Mouse (Mus musculus) heart, postnatal 4 days (tissue): ENCODE measurements around the gene Tmem170. TPM values are rescaled to one million over a fixed set of nuclear protein-coding genes. Genes with fewer than 3 reads are reported as not detected.

Experiments used
- DNase-seq: peaks from one replicate; pipeline ENCODE4 v3.0.0; 2021
- total RNA-seq, 2 experiments: library from RNA; stranded (reverse); gene quantifications; 2 replicates each; pipeline ENCODE4 v1.2.3; 2021

The Tmem170 gene
- 1 to 10 TPM; 2.8 to 2.9 TPM for total RNA-seq

- peak; percentile 97 for DNase-seq
These were observed at the start of gene Tmem170 for GRCm38 (mm10) chr8:111876355-111876948. Gene Tmem170 (minus strand): TSS chr8:111876750.

- DNase-seq: no peak
These were observed 48.4 kb upstream of the Tmem170 start for GRCm38 (mm10) chr8:111924976-111925375.

DNA sequence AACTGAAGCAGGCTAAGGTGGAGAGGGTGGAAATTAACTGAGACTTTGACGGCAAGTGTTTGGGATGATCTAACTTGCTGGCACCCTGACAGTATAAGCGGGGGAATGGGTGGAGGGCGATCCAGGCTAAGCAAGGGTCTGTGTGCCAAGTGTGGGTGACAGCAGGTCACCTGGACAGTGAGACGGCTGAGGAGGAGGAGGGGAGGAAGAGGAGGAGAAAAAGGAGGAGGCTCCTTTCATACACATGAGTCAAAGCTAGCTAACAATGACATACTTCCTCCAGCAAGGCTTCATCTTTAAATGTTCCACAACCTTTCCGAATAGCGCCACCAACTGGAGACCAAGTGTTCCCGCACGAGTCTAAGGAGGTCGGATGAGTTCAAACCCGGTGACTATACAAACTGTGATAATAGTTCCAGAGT, 46.8 kb upstream of the Tmem170 start:
- peak; percentile 71 for DNase-seq

- no peak for DNase-seq
These were observed 44.4 kb upstream of the Tmem170 start for GRCm38 (mm10) chr8:111920971-111921370.

DNA sequence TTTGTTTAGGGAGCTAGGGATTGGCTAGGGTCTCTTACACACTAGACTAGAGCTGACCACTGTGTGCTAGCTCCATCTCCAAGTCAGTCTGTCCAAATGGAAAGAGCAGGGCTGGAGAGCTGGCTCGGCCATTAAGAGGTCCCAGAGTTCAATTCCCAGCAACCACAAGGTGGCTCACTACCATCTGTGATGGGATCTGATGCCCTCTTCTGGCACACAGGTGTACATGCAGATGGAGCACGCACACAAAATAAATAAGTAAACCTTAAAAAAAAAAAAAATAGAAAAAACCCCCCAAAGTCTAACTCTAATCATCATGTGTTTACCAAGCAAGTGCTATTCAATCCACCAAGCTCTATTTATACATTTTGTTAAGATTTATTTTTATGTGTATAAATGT, 43.1 kb upstream of the Tmem170 start:
- DNase-seq: no peak

DNA sequence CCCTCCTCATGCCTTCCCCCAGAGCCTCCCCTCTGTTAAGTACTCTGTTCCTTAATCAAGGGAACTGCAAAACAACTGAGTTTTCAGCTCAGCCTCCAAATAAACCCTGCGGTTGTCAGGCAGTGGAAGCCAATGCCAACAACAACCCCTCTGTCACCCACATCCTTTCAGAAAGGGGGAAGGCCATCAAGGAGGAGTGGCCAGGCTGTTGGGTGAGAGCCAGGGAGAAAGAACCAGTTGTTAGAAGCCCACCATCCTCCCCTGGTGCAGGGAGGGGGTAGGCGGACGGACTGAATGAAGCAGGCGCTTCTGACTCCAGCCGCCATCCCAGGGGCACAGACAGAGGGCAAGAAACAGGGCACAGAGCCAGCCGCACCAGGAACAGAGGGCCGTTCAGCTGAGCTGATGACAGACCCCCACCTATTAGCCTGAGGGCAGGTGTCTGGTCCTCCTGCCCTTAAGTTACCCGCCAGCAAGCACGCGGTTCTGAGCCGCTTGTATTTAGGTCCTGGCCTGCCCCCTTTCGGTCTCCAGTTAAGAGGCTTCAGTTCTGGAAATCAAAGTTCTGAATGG, 36.4 kb upstream of the Tmem170 start:
- DNase-seq: peak; percentile 14

- DNase-seq: no peak
These were observed 35.0 kb upstream of the Tmem170 start for GRCm38 (mm10) chr8:111911572-111911971.

- no peak for DNase-seq
These were observed 33.3 kb upstream of the Tmem170 start, which contains the start of gene Chst5 for GRCm38 (mm10) chr8:111909621-111910450. Gene Chst5 (minus strand): TSS chr8:111910447.

DNA sequence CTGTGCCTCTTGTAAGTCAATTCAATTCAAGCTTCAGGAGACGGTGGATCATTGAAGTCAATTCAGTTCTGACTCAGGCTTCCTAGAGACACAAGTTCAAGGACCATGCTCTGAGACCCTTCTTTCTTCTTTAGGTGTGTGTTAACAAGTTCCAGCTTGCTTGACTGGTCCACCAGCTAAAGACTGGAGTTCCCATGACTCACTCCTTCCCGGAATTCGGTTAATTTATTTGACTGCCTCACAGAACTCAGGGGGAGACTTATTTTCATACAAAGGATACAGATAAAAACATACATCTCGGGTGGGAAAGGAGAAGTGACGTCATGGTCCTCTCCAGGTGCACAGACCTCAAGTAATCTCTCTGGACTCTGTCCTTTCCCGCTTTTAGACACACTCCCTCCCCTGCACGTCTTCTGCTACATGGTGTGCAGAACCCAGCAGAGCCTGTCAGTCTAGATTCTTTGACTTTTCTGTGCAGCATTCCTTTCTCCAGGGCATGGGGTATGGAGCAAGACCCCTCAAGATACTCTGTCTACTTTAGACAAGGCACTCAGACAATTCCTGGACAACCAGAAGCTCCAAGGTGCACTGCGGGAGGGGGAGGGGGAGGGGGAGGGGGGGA, 29.1 kb upstream of the Tmem170 start:
- DNase-seq: no peak

DNA sequence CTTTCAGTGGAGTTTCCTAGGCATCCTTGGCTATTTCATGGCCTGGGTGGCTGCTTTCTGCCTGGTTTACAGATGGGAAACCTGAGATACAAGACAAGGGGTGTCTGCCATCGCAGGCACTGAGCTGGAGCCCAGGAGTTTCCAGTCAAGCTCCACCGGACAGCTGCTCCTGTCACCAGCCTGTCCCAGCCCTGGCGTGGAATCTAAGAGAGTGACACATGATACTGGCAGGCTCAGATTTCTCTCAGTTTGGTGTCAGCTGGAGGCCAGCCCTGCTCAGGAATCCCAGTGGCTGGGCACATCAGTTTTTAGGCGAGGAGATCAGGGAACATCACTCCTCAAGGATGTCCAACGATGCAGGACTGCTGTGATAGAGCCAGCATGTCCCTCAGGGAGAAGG, 25.5 kb upstream of the Tmem170 start:
- DNase-seq: peak; percentile 33

GRCm38 (mm10) chr8:111898586-111898985, 22.0 kb upstream of the Tmem170 start:
- no peak for DNase-seq

- DNase-seq: no peak
These were observed 18.4 kb upstream of the Tmem170 start for GRCm38 (mm10) chr8:111894955-111895354.

GRCm38 (mm10) chr8:111892615-111893014, 16.1 kb upstream of the Tmem170 start:
- no peak for DNase-seq

- DNase-seq: no peak
These were observed 15.4 kb upstream of the Tmem170 start for GRCm38 (mm10) chr8:111891983-111892382.

GRCm38 (mm10) chr8:111890911-111891303, 14.4 kb upstream of the Tmem170 start:
- DNase-seq: no peak

DNA sequence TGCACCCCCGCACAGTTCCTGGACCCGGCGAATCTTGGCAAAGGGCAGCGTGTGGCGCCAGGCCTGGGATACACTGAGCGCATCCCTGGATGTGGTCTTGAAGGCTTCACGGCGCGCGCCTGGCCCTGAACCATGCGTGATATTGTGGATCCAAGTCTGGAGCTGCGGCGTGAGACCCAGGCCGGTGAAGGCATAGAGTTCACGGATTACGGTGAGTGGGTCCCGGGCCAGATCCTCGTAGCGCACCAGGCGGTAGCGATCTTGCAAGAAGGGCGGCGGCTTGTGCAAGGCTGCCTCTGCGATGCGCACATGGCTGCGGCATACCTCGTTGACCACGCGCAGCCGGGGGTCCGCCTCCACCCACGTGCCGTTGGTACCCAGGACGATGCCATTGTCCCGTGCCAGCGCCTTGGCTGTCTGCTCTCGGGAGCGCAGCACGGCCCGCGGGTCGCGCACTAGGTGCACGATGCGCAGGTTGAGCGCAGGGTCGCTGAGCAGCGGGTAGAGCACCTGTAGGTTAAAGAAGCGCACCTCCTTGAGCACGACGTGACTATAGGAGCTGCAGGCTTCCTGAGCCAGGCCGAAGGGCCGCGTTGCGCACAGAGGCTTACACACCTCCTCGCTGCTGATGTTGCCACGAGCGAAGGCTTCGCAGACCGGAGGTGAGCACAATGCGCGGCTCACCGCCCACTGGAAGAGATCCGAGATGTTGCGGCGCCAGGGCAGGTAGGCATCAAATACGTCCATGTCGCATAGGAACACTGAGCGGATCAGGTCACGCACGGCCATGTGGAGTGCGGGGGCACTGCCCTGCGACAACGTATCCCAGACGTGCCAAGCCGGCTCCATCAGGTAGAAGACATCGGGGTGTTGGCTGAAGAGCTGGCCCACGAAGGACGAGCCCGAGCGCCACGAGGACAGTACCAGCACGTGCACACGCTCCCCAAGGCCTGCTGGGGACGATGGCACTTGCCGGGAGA, 13.7 kb upstream of the Tmem170 start:
- no peak for DNase-seq

- DNase-seq: no peak
These were observed 11.6 kb upstream of the Tmem170 start for GRCm38 (mm10) chr8:111888091-111888650.

- DNase-seq: no peak
These were observed 10.9 kb upstream of the Tmem170 start for GRCm38 (mm10) chr8:111887479-111887878.

DNA sequence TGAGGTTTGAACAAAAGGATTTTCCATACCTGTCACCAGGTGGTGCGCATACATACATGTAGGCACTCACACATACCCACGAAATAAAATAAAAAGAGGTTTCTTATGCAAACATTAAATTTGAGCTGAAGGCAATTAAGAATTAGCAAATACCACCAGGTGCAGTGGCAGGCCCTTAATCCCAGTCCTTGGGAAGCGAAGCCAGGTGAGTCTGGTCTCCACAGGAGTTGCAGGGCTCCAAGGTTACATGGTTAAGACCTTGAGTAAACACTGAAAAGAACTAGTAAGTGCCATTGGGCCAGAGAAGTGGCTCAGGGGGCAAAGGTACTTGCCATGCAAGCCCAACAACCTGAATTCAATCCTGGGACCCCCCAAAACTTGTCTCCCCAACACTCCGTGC, 7.1 kb upstream of the Tmem170 start:
- DNase-seq: no peak

- DNase-seq: peak; percentile 70
These were observed 5.0 kb upstream of the Tmem170 start for GRCm38 (mm10) chr8:111881591-111881990.

- DNase-seq: no peak
These were observed 1.2 kb upstream of the Tmem170 start for GRCm38 (mm10) chr8:111877711-111878110.

- no peak for DNase-seq
These were observed 792 bp downstream of the Tmem170 start for GRCm38 (mm10) chr8:111875758-111876157.
